Mouse (Mus musculus) intestine, embryonic 16.5 days (tissue): Measurements from ENCODE around the gene Abcc4. TPM values are rescaled to one million over a fixed set of nuclear protein-coding genes. Genes with fewer than 3 reads are reported as not detected.

ENCODE experiments used
- ATAC-seq: fragments of 200-750 bp; cut with Nextera tagmentation; 2 replicates; pipeline ENCODE4 v1.8.0; 2017; ENCODE audit warnings: moderate TSS enrichment, moderate library complexity
- H3K27ac ChIP-seq: fragments of 300-500 bp; sonication (generic); 2 replicates; pipeline ENCODE4 v1.5.1; 2014; ENCODE audit warnings: mild to moderate bottlenecking, low read length
- H3K27me3 ChIP-seq: fragments of 300-500 bp; sonication (generic); replicated peaks from 2 replicates; pipeline ENCODE4 v1.6.1; 2014; ENCODE audit warnings: low read length, control low read depth, mixed read lengths; ENCODE audit not compliant: control insufficient read depth, insufficient read depth
- H3K36me3 ChIP-seq: fragments of 300-500 bp; sonication (generic); 2 replicates; pipeline ENCODE4 v1.6.1; 2014; ENCODE audit warnings: low read length, control low read depth; ENCODE audit not compliant: control insufficient read depth, insufficient read depth
- H3K4me1 ChIP-seq: fragments of 300-500 bp; sonication (generic); 2 replicates; pipeline ENCODE4 v1.6.1; 2014; ENCODE audit warnings: low read length, control low read depth, mixed read lengths; ENCODE audit not compliant: control insufficient read depth, insufficient read depth
- H3K4me2 ChIP-seq: fragments of 300-500 bp; sonication (generic); 2 replicates; pipeline ENCODE4 v1.6.1; 2014; ENCODE audit warnings: low read depth, low read length, control low read depth
- H3K4me3 ChIP-seq: fragments of 300-500 bp; sonication (generic); 2 replicates; pipeline ENCODE4 v1.5.1; 2014; ENCODE audit warnings: mild to moderate bottlenecking, low read length
- H3K9ac ChIP-seq: fragments of 300-500 bp; sonication (generic); 2 replicates; pipeline ENCODE4 v1.6.1; 2014; ENCODE audit warnings: low read depth, low read length
- H3K9me3 ChIP-seq: fragments of 300-500 bp; sonication (generic); 2 replicates; pipeline ENCODE4 v1.6.1; 2016; ENCODE audit warnings: low read length, control low read depth; ENCODE audit not compliant: control insufficient read depth
- WGBS: fragments of 180-500 bp; shearing (Covaris S2); extraction: QIAGEN DNeasy Blood & Tissue Kit; methylation state at CpG from one replicate; pipeline ENCODE4 v1.1.7; 2014; 5-methylcytosine and 5-hydroxymethylcytosine counted together
- polyA plus RNA-seq: library from polyadenylated mRNA; unstranded; fragments of >200 nt; fragmentation: Nextera tagmentation; extraction: Ambion mirVana; gene quantifications from 2 replicates; pipeline ENCODE4 v1.2.1, GENCODE M21; 2015

Gene Abcc4
- polyA plus RNA-seq, 1 experiment from 2014 or later: 1.8 TPM

DNA sequence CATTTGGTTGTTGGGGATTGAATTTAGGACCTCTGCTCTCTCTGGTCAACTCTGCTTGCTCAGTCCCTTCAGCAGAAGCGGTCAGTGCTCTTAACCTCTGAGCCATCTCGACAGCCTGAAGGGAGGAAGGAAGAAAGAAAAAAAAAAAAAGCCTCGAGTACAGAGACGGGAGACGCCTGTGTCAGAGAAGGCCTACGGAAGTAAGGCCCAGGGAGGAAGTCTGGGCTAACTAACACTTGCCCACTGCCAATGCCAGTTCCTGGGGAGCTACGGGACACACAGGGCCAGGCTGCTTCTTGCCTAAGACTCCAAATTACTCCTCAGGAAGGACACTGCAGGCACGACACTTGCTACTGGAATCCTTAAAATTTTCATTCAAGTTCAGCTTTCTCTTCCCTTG, 15.1 kb downstream of the Abcc4 start:
- Histone ChIP-seq H3K9me3 (no peaks in the 10 kb centered on the region), H3K4me2 (no peak overlapping the region), H3K9ac (no peak overlapping the region), H3K27ac (peak overlapping the region; percentile 14; the same call in 1 of the 2 replicates), H3K27me3 (no peaks in the 10 kb centered on the region), H3K4me1 (peaks cover 4% of the 10 kb centered on the region; the same call in 1 of the 2 replicates), H3K36me3 (no peaks in the 10 kb centered on the region), H3K4me3 (no peak overlapping the region)
- 63% methylated on average over 8 of the region's 8 CpGs for WGBS
- ATAC-seq: no peak

- peaks cover 4% of the 10 kb centered on the region; the same call in 1 of the 2 replicates for H3K4me1 ChIP-seq
- H3K9me3 ChIP-seq: no peaks in the 10 kb centered on the region; the same call in 1 of the 2 replicates
- no peak overlapping the region for H3K9ac ChIP-seq
- no peak overlapping the region for H3K27ac ChIP-seq
- no peaks in the 10 kb centered on the region for H3K36me3 ChIP-seq
- WGBS: 69% methylated on average over 10 of the region's 10 CpGs
- ATAC-seq: no peak
- H3K4me3 ChIP-seq: no peak overlapping the region
- no peaks in the 10 kb centered on the region for H3K27me3 ChIP-seq
- H3K4me2 ChIP-seq: no peak overlapping the region
Measured at GRCm38 (mm10) chr14:118690336-118690735, 15.7 kb downstream of the Abcc4 start.

DNA sequence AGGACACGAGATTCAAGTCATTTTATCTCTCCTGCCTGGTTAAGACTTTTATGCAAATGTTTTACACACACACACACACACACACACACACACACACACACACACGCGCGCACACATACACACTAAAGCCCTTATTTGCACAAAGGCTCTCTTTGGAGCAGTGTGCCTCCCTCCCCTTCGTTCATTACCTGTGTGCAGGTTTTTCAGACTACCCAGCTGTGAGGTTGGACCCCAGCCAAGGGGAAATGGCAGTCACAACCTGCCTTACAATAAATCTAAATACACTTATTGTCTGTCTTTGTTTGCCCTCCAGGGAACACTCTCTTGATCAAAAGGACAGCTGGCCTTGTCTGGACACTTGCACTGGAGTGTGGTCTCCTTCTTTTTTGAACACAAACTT, 17.4 kb downstream of the Abcc4 start:
- no peak overlapping the region for H3K27ac ChIP-seq

GRCm38 (mm10) chr14:118686861-118687260, 19.2 kb downstream of the Abcc4 start:
- no peaks in the 10 kb centered on the region for H3K27me3 ChIP-seq
- no peak overlapping the region for H3K27ac ChIP-seq
- H3K36me3 ChIP-seq: no peaks in the 10 kb centered on the region
- no peak overlapping the region for H3K4me3 ChIP-seq
- whole genome bisulfite sequencing: 83% methylated on average over 5 of the region's 5 CpGs
- no peaks in the 10 kb centered on the region; the same call in 1 of the 2 replicates for H3K9me3 ChIP-seq
- no peak overlapping the region for H3K9ac ChIP-seq
- no peak overlapping the region for H3K4me2 ChIP-seq
- H3K4me1 ChIP-seq: peaks cover 4% of the 10 kb centered on the region; the same call in 1 of the 2 replicates
- no peak for ATAC-seq

More for the DNA sequence above, 17.4 kb downstream of the Abcc4 start:
- peak; percentile 82 for ATAC-seq
- H3K9me3 ChIP-seq: no peaks in the 10 kb centered on the region; the same call in 1 of the 2 replicates
- H3K27me3 ChIP-seq: no peaks in the 10 kb centered on the region
- 64% methylated on average over 5 of the region's 5 CpGs for WGBS
- H3K9ac ChIP-seq: no peak overlapping the region
- peaks cover 4% of the 10 kb centered on the region; the same call in 1 of the 2 replicates for H3K4me1 ChIP-seq
- H3K36me3 ChIP-seq: no peaks in the 10 kb centered on the region
- no peak overlapping the region for H3K4me3 ChIP-seq
- H3K4me2 ChIP-seq: no peak overlapping the region

- Histone ChIP-seq H3K9me3 (no peaks in the 10 kb centered on the region; the same call in 1 of the 2 replicates), H3K4me1 (peaks cover 4% of the 10 kb centered on the region; the same call in 1 of the 2 replicates), H3K4me3 (no peak overlapping the region), H3K36me3 (no peaks in the 10 kb centered on the region), H3K9ac (no peak overlapping the region), H3K27me3 (no peaks in the 10 kb centered on the region), H3K27ac (no peak overlapping the region), H3K4me2 (no peak overlapping the region)
- no peak for ATAC-seq
- WGBS: 92% methylated on average over 6 of the region's 6 CpGs
Measured at GRCm38 (mm10) chr14:118685572-118685971, 20.4 kb downstream of the Abcc4 start.

- Histone ChIP-seq H3K4me1 (no peaks in the 10 kb centered on the region), H3K4me2 (no peak overlapping the region), H3K36me3 (no peaks in the 10 kb centered on the region), H3K9ac (no peak overlapping the region), H3K27ac (no peak overlapping the region), H3K9me3 (no peaks in the 10 kb centered on the region; the same call in 1 of the 2 replicates), H3K4me3 (no peak overlapping the region), H3K27me3 (no peaks in the 10 kb centered on the region)
- 77% methylated on average over 10 of the region's 10 CpGs for WGBS
- ATAC-seq: 0 out of 2 replicates have a peak, but pooled peaks have one; percentile 31
Measured at GRCm38 (mm10) chr14:118682339-118683034, 23.5 kb downstream of the Abcc4 start.

DNA sequence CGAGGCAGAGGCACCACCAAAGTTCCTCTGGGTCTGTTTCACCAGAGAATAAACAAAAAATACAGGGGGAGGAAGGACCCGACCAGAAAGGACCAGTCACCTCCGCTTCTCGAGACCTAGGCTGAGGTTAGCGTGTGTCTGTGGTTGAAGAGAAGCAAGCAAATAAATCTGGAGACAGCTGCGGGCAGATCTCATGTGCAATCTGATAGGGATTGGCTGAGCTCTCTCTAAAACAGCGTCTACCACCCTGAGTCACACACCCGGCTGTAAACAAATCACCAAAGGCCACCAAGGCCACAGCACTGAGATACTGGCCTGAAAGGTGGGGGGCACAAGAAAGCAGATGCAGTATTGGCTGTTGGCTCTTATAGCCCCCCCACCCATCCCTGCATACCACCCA, 24.9 kb downstream of the Abcc4 start:
- Histone ChIP-seq H3K4me3 (no peak overlapping the region), H3K36me3 (no peaks in the 10 kb centered on the region), H3K27me3 (no peaks in the 10 kb centered on the region), H3K9ac (no peak overlapping the region), H3K9me3 (no peaks in the 10 kb centered on the region; the same call in 1 of the 2 replicates), H3K4me2 (no peak overlapping the region), H3K27ac (no peak overlapping the region), H3K4me1 (no peaks in the 10 kb centered on the region)
- ATAC-seq: no peak
- WGBS: 26% methylated on average over 8 of the region's 8 CpGs

GRCm38 (mm10) chr14:118678279-118678985, 27.6 kb downstream of the Abcc4 start:
- ATAC-seq: peak; percentile 57
- WGBS: 76% methylated on average over 9 of the region's 9 CpGs
- no peak overlapping the region for H3K9ac ChIP-seq

GRCm38 (mm10) chr14:118676308-118676994, 29.6 kb downstream of the Abcc4 start:
- Histone ChIP-seq H3K27ac (no peak overlapping the region), H3K9me3 (no peaks in the 10 kb centered on the region), H3K9ac (no peak overlapping the region), H3K4me1 (no peaks in the 10 kb centered on the region), H3K4me3 (no peak overlapping the region), H3K27me3 (no peaks in the 10 kb centered on the region), H3K4me2 (no peak overlapping the region), H3K36me3 (no peaks in the 10 kb centered on the region)
- 62% methylated on average over 12 of the region's 13 CpGs for WGBS
- no peak for ATAC-seq

More at GRCm38 (mm10) chr14:118678279-118678985, 27.6 kb downstream of the Abcc4 start:
- Histone ChIP-seq H3K36me3 (no peaks in the 10 kb centered on the region), H3K4me1 (no peaks in the 10 kb centered on the region), H3K4me3 (no peak overlapping the region), H3K27ac (no peak overlapping the region), H3K4me2 (no peak overlapping the region), H3K27me3 (no peaks in the 10 kb centered on the region), H3K9me3 (no peaks in the 10 kb centered on the region)
